Mouse (Mus musculus) megakaryocyte progenitor cell, adult 5-6 weeks (primary cell): ENCODE results near the gene Fkbpl. TPM values are rescaled to one million over a fixed set of nuclear protein-coding genes. Genes with fewer than 3 reads are reported as not detected.
A peak's percentile ranks its signal among the peaks of the same experiment; 100 is the strongest.

Experiments
- ATAC-seq: replicated peaks from 2 replicates; pipeline ENCODE4 v1.8.0; 2016; ENCODE audit warnings: mild to moderate bottlenecking, moderate TSS enrichment, inconsistent platforms; ENCODE audit not compliant: poor library complexity
- total RNA-seq, 2 experiments: library from RNA; stranded (forward) in 1 of 2; stranded (reverse) in 1 of 2; fragments of 157-497, 149-512 nt in 1 of 2; fragments of 200-1000 nt in 1 of 2; gene quantifications; 2 replicates each; pipeline versions ENCODE4 v1.2.3 to v1.2.4; 2015 to 2017

Fkbpl gene
- total RNA-seq, 2 experiments from 2014 or later = 4.1 to 17.7 TPM

DNA sequence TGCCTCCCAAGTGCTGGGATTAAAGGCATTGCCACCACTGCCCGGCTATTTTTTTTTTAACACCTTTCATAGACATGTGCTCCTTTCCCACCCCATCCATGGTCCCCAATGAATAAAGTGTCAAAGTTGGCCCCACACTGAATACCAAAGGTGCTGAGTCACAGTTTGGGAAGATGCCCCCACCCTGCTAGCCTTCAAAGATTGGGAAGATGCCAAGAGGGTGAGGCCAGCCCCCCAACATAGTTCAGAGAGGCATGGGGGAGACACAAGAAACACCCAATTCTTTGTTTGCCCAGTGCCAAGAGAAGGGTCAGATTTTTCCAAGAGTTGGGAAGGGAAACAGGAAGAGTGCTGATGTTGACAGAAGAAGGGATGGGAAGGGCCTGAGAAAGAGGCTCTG lies 17.9 kb downstream of the Fkbpl start:
- ATAC-seq = no peak

DNA sequence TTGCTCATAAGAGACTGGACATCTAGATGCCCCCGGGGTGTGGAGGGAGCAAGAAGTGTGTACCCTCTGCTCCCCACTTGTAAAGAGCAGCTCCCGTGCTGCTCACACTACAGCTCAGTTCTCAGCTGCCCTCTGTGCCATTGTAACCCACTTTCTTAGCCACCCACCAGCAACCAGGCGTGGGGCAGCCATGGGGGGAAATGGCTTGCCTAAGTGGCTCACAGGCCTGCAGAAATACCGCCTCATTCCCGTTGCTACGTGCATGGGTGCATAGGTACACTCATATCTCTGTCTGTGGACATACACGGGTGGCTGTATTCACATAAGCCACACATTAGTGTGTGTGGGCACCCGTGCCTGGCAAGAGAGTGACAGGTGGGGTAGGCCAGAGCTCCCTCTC lies 18.4 kb downstream of the Fkbpl start:
- ATAC-seq = no peak

DNA sequence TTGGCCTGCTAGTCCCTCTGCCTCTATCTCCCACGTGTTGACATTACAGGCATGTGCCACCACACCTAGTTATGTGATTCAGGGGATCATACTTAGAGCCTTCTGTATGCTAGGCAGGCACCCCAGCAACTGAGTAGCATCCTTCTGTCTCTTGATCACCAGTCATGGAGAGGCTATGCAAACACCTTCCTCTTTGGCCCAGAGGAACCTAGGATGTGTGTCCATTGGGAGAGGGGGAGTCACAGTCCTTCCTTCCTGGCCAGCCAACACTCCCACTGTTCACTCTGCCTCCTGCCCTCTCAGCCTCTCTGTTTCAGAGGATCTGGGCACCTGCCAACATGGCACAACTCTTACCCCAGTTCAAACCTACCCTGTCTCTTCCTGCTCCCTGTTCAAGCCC lies 19.0 kb downstream of the Fkbpl start:
- no peak for ATAC-seq

DNA sequence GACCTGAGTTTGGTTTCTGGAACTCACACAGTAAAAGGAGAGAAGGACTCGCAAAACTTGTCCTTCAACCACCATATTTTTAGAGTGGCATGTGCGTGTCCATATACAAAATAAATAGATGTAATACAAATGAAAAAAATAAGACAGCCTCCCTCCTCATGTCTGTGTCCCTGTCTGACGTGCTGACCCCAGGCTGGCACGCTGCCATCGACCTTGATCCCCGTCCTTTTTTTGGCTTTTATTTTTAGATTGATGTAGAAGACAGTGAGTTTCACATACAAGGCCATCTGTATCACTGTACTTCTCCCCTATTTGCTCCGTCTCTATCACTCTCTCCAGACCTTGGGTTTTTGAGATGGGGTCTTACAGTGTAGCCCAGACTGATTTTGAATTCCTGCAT lies 19.9 kb downstream of the Fkbpl start:
- no peak for ATAC-seq

DNA sequence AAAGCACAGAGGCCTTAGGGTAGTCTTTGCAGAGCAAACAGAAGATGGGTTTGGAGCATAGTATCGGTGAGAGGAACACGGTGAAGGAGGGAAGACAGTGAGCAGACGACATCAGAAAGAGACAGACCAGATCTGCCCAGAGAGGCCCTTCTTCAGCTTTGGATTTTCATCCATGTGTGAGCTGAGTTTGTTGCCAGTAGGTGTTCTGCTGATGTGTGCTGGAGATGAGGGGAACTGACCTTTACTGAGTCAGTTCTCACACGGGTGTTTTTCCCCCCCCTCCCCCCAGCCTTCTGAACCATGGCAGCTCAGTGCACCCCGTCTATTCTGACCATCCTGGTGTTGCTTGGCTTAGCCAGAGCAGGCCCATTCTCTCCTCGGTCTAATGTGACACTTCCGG lies 25.7 kb downstream of the Fkbpl start, which contains the start of gene Tnxb:
Gene Tnxb (plus strand): TSS at position 301 of the 400 bp plus-strand sequence.
- no peak for ATAC-seq

DNA sequence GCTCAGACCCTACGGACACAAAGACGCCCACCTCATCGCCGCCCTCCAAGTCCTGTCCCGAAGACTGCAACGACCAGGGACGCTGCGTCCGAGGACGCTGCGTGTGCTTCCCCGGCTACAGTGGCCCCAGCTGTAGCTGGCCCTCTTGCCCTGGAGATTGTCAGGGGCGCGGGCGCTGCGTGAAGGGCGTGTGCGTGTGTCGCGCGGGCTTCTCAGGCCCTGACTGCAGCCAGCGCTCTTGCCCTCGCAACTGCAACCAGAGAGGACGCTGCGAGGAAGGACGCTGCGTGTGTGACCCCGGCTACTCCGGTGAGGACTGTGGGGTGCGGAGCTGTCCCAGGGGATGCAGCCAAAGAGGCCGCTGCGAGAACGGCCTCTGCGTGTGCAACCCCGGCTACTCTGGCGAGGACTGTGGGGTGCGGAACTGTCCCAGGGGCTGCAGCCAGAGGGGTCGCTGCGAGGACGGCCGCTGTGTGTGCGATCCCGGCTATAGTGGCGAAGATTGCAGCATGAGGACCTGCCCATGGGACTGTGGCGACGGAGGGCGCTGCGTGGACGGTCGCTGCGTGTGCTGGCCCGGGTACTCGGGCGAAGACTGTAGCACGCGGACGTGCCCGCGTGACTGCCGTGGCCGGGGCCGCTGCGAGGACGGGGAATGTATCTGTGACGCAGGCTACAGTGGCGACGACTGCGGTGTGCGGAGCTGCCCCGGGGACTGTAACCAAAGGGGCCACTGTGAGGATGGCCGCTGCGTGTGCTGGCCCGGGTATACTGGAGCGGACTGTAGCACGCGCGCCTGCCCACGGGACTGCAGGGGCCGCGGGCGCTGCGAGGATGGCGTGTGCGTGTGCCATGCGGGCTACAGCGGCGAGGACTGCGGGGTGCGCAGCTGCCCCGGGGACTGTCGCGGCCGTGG lies 26.8 kb downstream of the Fkbpl start:
- ATAC-seq = 0 out of 2 replicates have a peak, but pooled peaks have one; percentile 9

DNA sequence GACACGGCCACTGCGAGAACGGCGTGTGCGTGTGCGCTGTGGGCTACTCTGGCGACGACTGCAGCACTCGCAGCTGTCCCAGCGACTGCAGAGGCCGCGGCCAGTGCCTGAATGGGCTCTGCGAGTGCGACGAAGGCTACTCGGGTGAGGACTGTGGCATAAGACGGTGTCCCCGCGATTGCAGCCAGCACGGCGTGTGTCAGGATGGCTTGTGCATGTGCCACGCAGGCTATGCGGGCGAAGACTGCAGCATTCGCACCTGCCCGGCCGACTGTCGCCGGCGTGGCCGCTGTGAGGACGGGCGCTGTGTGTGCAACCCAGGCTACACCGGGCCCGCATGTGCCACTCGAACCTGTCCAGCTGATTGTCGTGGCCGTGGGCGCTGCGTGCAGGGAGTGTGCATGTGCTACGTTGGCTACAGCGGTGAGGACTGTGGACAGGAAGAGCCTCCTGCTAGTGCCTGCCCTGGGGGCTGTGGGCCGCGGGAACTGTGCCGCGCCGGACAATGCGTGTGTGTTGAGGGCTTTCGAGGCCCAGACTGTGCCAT lies 27.8 kb downstream of the Fkbpl start:
- ATAC-seq = no peak

DNA sequence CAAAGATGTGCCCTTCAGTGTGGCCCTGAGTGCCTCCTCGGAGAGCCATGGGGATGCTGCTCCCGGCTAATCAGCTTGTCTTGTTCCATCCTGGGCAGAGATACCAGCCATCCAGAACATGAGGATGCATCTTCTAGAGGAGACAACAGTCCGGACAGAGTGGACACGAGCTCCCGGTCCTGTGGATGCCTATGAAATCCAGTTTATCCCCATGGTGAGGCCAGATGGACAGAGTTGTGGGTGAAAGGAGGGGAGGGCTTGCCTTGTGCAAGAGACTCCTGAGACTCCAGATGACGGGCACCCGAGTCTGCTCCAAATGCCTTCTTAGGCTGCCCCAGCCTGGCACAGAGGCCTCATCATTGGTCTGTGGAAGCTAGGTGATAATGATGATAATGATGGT lies 28.6 kb downstream of the Fkbpl start:
- no peak for ATAC-seq

DNA sequence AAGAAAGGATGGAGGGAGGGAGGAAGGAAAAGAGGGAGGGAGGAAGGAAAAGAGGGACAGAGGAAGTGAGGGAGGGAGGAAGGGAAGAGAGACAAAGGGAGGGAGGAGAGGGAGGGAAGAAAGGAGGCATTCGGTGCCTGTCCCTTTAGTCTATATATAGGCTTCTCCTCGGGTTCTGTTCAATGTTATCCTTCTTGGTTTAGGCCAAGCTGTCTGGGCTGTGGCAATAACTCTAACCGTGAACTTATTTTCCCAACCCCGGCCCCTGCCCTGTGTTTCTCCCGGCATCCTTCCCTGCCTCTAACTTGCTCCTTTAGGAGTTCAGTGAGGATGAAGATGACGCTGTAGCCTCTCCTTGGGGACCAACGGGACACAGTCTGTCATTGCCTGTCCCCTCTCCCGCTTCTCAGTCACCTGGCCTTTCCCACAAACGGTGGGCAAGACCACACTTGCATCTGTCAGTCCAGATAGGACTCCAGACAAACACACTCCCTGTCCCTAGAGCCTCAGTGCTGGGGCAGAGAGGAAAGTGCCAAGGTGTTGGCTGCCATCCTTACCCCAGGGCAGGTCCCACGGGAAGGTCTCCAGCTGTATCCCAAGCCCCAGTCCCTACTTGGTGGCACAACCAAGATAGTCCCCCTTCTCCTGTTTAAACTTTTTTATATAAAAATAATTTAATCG lies 30.1 kb downstream of the Fkbpl start:
- no peak for ATAC-seq

DNA sequence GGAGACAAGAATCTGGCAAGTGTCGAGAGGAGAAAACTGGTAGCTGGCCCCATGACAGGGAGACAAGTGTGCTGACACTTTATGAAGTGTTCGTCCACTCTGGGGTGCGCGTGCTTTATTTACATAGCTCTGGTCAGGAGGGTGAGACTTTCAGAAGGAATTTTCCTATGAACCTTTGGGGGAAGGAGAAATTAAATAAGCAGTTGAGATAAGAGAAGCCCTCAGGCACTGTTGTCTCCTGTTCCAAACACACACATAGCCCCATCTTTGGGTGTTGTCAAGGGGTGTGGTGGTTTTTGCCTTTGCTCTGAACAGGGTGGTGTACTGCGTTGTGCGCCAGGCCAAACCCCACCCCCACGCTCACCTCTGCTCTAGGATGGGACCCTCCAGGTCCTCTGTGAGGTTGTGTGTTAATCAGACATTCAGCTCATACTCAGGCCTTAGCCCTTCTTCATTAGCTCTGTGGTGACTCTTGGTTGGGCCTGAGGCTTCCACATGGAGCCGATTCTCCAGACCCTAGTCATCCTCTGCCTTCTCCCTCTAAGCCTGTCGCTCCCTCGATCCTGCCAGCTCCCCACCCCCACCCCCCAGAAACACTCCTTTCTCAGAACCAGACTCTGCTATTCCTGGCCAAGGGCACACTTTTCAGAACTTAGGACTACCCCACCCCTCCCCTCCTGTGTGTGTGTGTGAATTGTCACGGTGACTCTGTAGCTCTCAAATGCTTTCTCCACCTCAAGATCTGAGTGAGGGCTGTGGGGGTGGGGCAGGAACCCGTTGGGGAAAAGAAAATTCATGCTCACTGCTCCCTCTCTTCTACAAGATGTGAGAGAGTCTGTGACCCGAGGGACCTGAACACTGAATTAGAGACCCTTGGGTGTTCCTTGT lies 30.9 kb downstream of the Fkbpl start:
- ATAC-seq = no peak

DNA sequence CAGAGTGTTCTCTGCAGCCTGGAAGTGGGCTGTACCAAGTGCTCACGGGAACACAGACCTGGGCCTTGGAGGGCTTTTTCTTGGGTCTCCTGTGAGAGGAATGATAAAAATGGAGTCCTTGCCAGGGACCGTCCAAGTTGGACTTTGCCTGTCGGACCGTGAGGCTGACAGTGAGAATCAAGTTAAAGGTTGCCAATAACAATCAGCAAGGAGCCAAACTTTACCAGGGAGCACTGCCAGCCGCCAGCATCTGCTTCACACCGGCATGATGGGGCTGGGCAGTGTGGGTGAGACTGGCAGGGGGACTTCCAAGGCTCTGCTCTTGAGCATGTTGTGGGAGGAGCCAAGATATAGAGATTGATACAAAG lies 31.5 kb downstream of the Fkbpl start:
- no peak for ATAC-seq

DNA sequence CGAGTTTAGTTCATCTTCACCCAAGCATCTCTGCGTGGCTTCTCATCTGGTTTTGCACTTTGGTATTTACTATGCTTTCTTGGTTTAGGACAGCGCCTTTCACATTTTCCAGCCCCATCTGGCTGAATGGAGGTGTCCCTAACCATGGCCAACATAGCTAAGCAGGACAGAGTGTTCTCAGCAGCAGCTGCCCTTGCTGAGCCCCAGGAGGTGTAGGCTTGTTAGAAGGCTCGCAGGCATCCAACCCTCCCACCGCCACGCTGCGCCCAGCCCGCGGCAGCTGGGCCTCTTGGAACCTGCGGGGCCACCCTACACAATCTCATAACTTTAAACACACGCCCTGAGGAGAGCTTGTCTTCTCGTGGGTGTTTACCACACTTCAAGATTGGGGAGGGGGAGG lies 32.1 kb downstream of the Fkbpl start:
- no peak for ATAC-seq

DNA sequence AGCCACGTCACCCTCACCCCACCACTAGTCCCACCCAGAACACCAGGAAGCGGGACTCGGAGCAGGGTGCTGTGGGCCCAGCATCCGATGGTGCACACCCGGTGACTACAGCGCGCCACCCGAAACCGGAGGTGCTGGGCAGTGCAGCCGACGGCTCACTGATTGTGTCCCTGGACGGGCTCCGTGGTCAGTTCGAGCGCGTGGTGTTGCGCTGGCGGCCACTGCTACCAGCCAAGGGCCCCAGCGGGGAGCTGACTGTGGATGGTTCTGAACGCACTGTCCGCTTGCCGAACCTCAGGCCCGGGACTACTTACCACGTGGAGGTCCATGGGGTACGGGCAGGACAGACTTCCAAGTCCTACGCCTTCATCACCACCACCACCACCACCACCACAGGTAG lies 35.6 kb downstream of the Fkbpl start:
- no peak for ATAC-seq

DNA sequence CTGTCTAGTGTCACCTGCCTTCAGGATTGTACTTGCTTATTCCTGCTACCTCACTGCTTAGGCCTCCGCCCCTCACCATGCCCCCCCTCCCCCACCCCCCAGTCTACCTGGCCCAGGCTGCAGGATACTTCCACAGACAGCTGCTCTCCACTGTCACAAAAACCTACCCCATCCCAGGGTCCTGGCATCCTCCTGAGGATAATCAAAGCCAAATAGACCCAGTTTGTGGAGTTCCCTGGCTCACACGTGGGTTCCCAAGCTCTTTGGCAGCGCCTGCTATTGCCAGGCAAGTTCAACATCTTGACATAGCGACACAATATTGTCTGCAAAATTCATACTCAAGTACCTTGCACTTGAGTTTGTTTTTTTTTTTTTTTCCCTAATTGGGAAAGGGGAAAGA lies 36.1 kb downstream of the Fkbpl start:
- ATAC-seq = no peak

DNA sequence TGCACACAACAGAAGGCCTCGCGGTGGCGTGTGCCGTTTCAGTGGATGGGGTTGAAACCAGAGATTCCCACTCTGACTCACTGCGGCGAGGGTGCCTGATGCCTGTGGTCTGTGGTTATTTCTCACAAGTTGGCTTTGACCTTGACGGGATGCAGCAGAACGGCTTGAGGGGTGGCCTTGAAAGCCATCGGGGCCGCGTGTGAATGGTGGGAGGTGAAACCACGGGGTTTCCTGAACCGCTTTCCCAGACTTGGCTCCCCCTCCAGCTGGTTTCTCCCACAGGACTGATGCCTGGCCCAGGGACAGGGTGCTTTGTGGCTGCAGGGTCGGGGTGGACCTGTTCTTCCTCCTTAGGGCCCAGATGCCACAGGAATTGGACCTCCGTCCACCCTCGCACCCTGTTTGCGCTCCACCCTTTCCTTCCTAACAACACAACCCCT lies 36.6 kb downstream of the Fkbpl start:
- peak; percentile 64 for ATAC-seq

DNA sequence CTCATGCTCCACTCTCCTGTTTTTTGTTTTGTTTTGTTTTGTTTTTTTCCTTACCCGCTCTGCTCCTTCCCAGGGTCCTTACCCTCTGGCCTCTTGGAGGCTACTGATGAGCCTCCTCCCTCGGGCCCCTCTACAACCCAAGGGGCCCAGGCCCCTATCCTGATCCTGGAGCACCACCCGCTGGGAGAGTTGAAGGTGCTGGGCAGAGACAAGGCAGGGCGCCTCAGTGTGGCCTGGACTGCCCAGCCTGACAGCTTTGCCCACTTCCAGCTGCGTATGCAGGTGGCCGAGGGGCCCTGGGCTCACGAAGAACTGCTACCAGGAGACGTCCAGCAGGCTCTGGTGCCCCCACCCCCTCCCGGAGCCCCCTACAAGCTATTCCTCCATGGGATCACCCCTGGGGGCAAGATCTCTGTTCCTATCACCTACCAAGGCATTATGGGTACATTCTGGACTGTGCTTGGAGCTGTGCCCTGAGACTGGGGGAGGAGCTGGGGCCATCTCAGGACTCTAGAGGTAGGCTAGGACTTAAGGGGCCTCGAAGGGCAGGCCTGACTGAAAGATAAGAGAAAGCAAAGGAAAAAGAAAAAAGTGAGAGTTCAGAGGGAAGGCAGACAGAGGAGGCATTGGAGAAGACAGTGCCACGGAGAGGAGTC lies 37.4 kb downstream of the Fkbpl start:
- ATAC-seq = no peak

DNA sequence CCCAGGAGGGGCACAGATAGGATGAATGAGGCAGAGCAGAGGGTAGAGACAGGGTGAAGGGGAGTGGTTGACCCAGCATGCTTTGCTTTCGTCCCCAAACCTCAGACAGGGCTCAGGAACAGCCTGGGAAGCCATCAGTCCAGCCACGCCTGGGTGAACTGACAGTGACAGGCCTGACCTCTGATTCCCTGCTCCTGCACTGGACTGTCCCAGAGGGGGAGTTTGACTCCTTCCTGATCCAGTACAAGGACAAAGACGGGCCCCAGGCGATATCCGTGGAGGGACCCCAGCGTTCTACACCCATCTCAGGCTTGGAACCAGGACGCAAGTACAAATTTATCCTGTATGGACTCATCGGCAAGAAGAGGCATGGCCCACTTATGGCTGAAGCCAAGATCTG lies 38.6 kb downstream of the Fkbpl start:
- ATAC-seq = no peak

DNA sequence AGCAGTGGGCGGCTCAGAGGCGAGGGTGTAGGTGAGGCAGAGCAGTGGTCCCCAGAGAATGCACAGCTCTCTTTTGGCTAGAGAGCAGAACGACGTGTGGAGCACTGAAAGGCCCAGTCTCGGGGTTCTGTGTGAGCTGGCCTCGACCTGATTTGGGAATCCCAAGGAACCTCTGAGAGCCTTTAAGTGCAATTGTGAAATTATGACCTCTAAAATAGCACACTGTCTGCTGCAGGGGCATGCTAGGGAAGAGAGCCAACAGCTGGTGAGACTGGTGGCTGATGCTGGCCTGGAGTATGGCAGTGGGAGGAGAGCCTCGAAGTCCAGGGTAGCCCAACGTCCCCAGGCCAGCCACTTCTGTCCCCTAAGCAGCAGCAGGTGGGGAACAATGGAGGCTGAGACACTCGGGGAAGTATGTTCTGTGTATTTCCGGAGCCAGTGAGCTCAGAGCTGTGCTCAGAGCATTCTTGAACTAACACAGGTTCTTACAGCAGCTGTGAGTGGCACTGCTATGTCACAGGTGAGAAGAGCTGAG lies 39.2 kb downstream of the Fkbpl start:
- ATAC-seq = no peak

DNA sequence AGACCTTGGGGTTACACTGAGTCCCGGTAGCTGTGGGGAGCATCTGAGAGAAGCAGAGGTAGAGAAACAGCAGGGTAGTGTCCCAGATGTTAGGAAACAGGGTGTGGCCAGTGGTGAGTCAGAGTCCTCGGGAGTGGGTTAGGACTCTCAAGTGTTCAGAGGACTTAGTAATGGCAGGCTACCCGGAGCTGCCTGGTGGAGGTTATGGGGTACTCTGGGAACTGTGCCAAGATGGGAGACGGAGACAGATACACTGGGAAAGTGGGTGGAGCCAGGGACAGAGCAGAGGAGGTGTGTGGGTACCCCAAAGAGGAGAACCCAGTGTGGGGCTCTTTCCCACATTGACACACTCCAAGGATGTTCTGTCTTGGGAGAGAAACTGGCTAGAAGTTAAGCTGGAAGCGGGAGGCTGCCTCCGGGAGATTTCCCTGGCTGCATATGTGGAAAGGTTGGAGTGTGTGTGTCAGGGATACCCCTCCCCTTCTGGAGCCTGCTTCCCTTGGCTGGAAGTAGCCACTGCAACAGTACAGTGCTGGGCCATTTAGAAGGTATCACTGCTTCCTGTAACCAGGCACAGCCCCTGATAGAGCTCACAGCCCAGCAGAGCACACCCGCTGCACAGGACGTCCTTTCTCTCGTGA lies 39.8 kb downstream of the Fkbpl start:
- ATAC-seq = no peak
